Mouse (Mus musculus) left cerebral cortex, adult 2 months (tissue): ENCODE results near the gene Phf2. TPM values are rescaled to one million over a fixed set of nuclear protein-coding genes. Genes with fewer than 3 reads are reported as not detected.

ENCODE experiments used
- DNase-seq, 2 experiments: peaks; one replicate each; pipeline ENCODE4 v3.0.0; 2021 to 2022; ENCODE audit warnings: low spot score in 2 of 2, mixed read lengths in 1 of 2; ENCODE audit errors: extremely low spot score in 1 of 2
- H3K27ac ChIP-seq: fragments of 200-600 bp; 2 replicates; pipeline ENCODE4 v1.8.1; 2022
- H3K4me3 ChIP-seq: fragments of 200-600 bp; 2 replicates; pipeline ENCODE4 v1.8.1; 2022
- CTCF ChIP-seq: fragments of 200-600 bp; IDR thresholded peaks from 2 replicates; pipeline ENCODE4 v1.8.1; 2022; ENCODE audit warnings: antibody characterized with exemption, mild to moderate bottlenecking, moderate library complexity
- intact Hi-C: fragments of 180-260 bp; cut with DNase I; formaldehyde crosslinking; loops from one replicate; pipeline ENCODE4 v1.15.1; 2025
- total RNA-seq, 2 experiments: library from RNA; stranded (reverse); gene quantifications; 2 replicates each; pipeline ENCODE4 v1.2.3; 2021

Phf2 gene
- total RNA-seq, 2 experiments from 2014 or later: 36.2 to 36.8 TPM

DNA sequence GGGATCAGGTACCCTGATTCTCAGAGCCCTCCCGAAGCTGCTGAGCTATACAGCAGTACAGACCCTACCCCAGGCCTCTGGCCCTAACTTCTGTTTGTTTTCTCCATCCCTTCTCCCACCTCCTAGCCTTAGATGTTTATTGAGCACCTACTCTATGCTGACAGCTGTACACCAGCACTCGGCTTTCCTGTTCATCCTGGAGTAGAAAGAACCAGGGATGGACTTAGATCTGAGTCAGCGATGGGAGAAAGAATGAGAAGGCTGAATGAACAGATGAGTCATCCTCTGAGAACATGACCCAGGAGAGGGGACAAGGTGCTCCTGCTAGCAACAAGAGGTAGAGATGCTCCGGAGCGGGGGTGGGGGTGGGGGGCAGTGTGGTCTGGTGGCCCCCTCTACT is 1.8 kb upstream of the Phf2 start:
- H3K4me3 ChIP-seq: no peak overlapping the region
- no peak for DNase-seq
- intact Hi-C loops: loop anchor here (5.0 to 10.0 kb wide), 2 partner anchors 125 to 302 kb away; no protein-coding TSS in a partner anchor
- no peak overlapping the region for H3K27ac ChIP-seq
- no peak for TF ChIP-seq CTCF

DNA sequence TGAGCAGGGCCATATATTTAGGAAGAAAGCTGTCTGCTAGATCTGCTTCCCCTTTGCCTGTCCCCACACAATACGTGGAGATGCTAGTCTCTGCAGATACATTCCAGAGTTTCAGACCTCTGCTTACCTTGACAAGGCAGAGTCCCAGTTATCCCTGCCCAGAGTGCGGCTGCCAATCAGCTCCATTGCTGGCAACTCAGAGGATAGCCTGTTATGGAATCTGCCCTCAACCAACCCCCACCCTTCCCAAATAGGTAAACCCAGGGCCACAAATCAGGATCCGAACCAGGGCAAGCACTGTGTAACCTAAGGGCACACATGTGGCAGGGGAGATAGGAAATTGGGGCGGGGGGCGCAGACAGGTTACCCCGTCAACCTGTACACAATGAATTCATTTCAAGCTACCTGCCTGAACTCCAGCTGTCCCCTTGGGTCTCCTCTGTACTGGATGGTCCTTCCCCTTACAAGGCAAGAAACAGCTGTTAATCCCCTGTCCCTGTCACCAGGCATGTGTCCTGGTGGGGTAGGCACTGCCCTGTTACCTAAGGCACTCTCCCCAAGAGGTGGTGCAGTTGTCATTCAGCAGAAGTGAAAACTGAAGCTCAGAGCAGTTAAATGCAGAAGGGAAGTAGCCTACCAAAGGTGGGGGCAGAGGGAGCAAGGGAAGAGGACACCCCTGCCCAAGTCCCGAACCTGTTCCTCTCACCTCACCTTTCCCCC is 1.1 kb upstream of the Phf2 start:
- no peak for TF ChIP-seq CTCF
- no peak for DNase-seq
- H3K4me3 ChIP-seq: peak overlapping the region; percentile 79
- peak overlapping the region; percentile 87 for H3K27ac ChIP-seq
- intact Hi-C loops: loop anchor here (5.0 to 10.0 kb wide), 2 partner anchors 125 to 303 kb away; no protein-coding TSS in a partner anchor

DNA sequence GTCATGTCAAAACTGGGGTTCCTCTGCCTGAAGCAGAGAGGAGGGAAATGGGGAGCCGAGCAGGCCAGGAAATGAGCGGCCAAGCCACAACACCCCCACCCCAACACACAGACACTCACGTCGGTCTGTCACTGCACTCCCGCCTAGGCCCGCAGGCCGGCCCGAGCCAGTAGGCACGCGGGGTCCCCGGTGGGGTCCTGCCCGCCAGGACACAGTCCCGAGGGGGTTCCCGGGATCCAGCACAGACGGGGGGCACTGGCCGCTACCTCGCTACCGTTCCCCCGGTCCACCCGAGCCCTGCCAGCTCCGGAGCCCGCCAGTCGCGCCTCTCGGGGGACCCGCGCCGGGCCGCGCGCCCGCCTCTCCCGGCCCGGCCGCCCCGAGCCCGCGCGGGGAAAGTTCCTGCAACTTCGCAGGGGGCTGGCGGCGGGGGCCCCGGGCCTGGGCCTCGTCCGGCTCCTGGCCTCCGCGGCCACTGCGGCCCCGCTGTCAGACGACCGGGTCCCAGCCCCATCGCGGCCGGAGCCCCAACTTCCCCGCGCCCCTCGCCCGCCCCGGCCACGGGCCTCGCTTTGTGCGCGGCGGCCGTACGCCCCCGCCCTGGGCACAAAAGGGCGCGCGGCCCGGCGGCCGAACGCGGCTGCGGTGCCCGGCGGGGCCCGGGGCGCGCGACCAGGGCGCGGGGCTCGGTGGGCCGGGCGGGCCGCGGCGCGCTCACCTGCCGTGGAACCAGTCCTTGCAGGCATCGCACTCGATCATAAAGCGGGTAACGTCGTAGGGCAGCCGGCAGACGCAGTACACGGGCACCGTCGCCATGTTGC is 759 bp downstream of the Phf2 start:
- peak overlapping the region; percentile 56 for H3K4me3 ChIP-seq
- intact Hi-C loops: loop anchor here (5.0 to 10.0 kb wide), 2 partner anchors 127 to 305 kb away; no protein-coding TSS in a partner anchor
- peak in 1 of 2 experiments; percentile 38 for DNase-seq
- no peak for TF ChIP-seq CTCF
- peak overlapping the region; percentile 74 for H3K27ac ChIP-seq

GRCm38 (mm10) chr13:48869600-48869949 is 1.3 kb downstream of the Phf2 start:
- peak overlapping the region; percentile 74 for H3K27ac ChIP-seq
- intact Hi-C loops: no loop called here
- H3K4me3 ChIP-seq: peak overlapping the region; percentile 56
- no peak for TF ChIP-seq CTCF
- DNase-seq: no peak

- Histone ChIP-seq H3K4me3 (peak overlapping the region; percentile 56), H3K27ac (no peak overlapping the region)
- no peak for DNase-seq
- intact Hi-C loops: no loop called here
- TF ChIP-seq CTCF: no peak
These were observed 1.8 kb downstream of the Phf2 start for GRCm38 (mm10) chr13:48869088-48869487.

DNA sequence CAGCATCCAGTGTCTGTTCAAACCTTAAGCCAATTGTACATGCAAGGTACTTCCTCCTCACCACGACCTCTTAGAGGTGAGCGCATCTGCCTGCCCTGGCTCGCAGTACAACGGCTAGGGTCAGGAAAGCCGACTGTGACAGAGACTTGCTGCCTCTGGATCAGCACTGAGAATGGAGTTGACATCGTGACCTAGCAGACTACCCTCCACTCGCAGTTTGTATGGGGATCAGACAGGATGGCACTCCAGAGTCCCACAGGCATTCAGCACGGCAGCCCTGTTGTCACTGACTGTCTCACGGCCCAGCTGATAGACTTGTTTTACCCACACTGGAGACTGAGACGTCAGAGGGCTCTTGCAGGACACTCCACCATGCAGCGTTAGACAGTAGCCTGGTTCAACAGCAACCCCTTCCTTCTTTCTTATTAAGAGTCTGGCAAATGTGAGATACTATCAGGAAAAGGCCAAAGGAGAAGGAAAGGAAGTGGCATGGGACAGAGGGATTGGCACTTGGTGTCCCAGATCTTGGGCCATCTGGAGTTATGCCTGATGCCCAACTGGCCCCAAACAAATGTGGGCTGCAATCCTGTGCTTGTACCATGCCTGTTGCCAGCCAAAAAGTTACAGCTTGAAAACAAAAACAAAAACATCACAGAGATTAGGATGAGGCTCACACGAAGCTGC is 6.1 kb downstream of the Phf2 start:
- no peak overlapping the region for H3K27ac ChIP-seq
- no peak overlapping the region for H3K4me3 ChIP-seq
- intact Hi-C loops: no loop called here
- no peak for TF ChIP-seq CTCF
- DNase-seq: no peak

GRCm38 (mm10) chr13:48863556-48863955 is 7.4 kb downstream of the Phf2 start:
- no peak for DNase-seq
- TF ChIP-seq CTCF: no peak
- H3K4me3 ChIP-seq: no peak overlapping the region
- no peak overlapping the region for H3K27ac ChIP-seq
- intact Hi-C loops: no loop called here

- intact Hi-C loops: no loop called here
These were observed 9.0 kb downstream of the Phf2 start for GRCm38 (mm10) chr13:48861913-48862312.

DNA sequence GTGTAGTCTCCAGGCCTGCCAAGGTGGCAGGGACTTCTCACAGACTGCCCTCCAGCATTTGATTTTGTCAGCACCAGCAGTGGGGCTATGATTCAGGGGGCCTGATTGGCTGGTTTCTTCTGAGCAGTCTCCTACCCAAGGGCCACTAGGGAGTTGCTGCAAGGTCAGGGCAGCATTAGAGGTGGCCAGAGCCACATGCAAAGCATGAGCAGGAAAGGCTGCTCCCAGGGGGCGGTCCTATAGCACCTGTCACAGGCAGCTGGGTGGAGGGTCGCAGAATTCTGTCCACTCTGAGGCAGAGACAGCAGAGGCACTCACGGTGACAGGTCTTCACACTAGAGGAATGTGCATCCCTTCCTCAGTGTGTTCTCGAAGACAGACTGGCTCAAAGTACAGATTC is 12.1 kb downstream of the Phf2 start:
- no peak overlapping the region for H3K27ac ChIP-seq
- no peak overlapping the region for H3K4me3 ChIP-seq
- TF ChIP-seq CTCF: no peak
- no peak for DNase-seq
- intact Hi-C loops: no loop called here

More at GRCm38 (mm10) chr13:48861913-48862312, 9.0 kb downstream of the Phf2 start:
- DNase-seq: no peak
- H3K4me3 ChIP-seq: no peak overlapping the region
- no peak overlapping the region for H3K27ac ChIP-seq
- no peak for TF ChIP-seq CTCF

GRCm38 (mm10) chr13:48858054-48858453 is 12.9 kb downstream of the Phf2 start:
- no peak for DNase-seq
- Histone ChIP-seq H3K27ac (no peak overlapping the region), H3K4me3 (no peak overlapping the region)
- no peak for TF ChIP-seq CTCF
- intact Hi-C loops: no loop called here

- Histone ChIP-seq H3K27ac (no peak overlapping the region), H3K4me3 (no peak overlapping the region)
- intact Hi-C loops: no loop called here
- DNase-seq: no peak
- TF ChIP-seq CTCF: no peak
These were observed 13.5 kb downstream of the Phf2 start for GRCm38 (mm10) chr13:48857246-48857932.

DNA sequence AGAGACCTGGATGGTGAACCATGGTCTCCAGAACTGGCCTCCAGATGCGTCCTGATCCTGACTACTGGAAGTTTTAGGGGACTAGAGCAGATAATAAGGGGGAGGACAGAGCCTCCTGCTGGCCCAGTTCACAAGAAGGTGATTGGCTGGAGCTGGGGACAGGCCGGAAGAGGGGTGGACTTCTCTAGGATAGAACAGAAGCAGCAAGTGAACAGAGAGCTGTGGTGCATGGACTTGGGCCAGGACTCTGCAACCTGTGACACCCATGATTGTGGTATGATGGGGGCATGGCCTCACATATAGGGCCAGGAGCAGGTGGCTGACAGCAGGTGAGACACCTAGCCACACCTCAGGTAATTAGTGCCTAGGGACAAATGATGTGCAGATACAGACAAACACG is 17.0 kb downstream of the Phf2 start:
- Histone ChIP-seq H3K27ac (no peak overlapping the region), H3K4me3 (no peak overlapping the region)
- TF ChIP-seq CTCF: no peak
- intact Hi-C loops: no loop called here
- no peak for DNase-seq
